Mouse (Mus musculus): ENCODE results near the gene Hadhb.

Hadhb gene

GRCm38 (mm10) chr5:30131246-30131645 lies 23.8 kb upstream of the Hadhb start:
- no peak for DNase-seq

GRCm38 (mm10) chr5:30132173-30132572 lies 22.9 kb upstream of the Hadhb start:
- no peak for DNase-seq

GRCm38 (mm10) chr5:30135711-30136231 lies 19.3 kb upstream of the Hadhb start:
- DNase-seq = no peak

GRCm38 (mm10) chr5:30137271-30137670 lies 17.8 kb upstream of the Hadhb start:
- DNase-seq = no peak

GRCm38 (mm10) chr5:30138193-30138592 lies 16.9 kb upstream of the Hadhb start:
- no peak for DNase-seq

GRCm38 (mm10) chr5:30146526-30146925 lies 8.5 kb upstream of the Hadhb start:
- DNase-seq = no peak

- no peak for DNase-seq
These were observed 6.7 kb upstream of the Hadhb start for GRCm38 (mm10) chr5:30148133-30148920.

- DNase-seq = peak; percentile 61
These were observed 3.0 kb upstream of the Hadhb start for GRCm38 (mm10) chr5:30152007-30152406.

GRCm38 (mm10) chr5:30152413-30152812 lies 2.6 kb upstream of the Hadhb start:
- DNase-seq = peak; percentile 48

- DNase-seq = no peak
These were observed 1.8 kb upstream of the Hadhb start for GRCm38 (mm10) chr5:30153222-30153621.

GRCm38 (mm10) chr5:30154013-30154412 lies 1.0 kb upstream of the Hadhb start:
- DNase-seq = no peak

GRCm38 (mm10) chr5:30155395-30155792 lies 346 bp downstream of the Hadhb start:
- no peak for DNase-seq

- DNase-seq = no peak
These were observed 977 bp downstream of the Hadhb start for GRCm38 (mm10) chr5:30155821-30156629.

- DNase-seq = no peak
These were observed 4.6 kb downstream of the Hadhb start for GRCm38 (mm10) chr5:30159601-30160000.

- no peak for DNase-seq
These were observed 6.8 kb downstream of the Hadhb start for GRCm38 (mm10) chr5:30161836-30162235.

GRCm38 (mm10) chr5:30162339-30162738 lies 7.3 kb downstream of the Hadhb start:
- no peak for DNase-seq

- no peak for DNase-seq
These were observed 10.3 kb downstream of the Hadhb start for GRCm38 (mm10) chr5:30165234-30165946.

GRCm38 (mm10) chr5:30170303-30170940 lies 15.4 kb downstream of the Hadhb start:
- DNase-seq = no peak

- DNase-seq = no peak
These were observed 17.1 kb downstream of the Hadhb start for GRCm38 (mm10) chr5:30172115-30172514.

- no peak for DNase-seq
These were observed 18.1 kb downstream of the Hadhb start for GRCm38 (mm10) chr5:30172931-30173692.

- no peak for DNase-seq
These were observed 20.8 kb downstream of the Hadhb start for GRCm38 (mm10) chr5:30175811-30176210.
